Mouse (Mus musculus) G1E (cell line): ENCODE results near the gene Aak1. TPM values are rescaled to one million over a fixed set of nuclear protein-coding genes. Genes with fewer than 3 reads are reported as not detected.

Experiments used
- ATAC-seq: 2 replicates; pipeline ENCODE4 v1.8.0; 2016; ENCODE audit warnings: mild to moderate bottlenecking; ENCODE audit not compliant: insufficient number of reproducible peaks, poor library complexity, low FRiP score, severe bottlenecking; ENCODE audit errors: extremely low read depth
- DNase-seq: peaks from one replicate; pipeline ENCODE4 v3.0.0; 2012; ENCODE audit warnings: low spot score
- H3K27me3 ChIP-seq: 2 replicates; pipeline ENCODE4 v1.6.1; 2012; ENCODE audit warnings: mild to moderate bottlenecking, low read length, inconsistent platforms; ENCODE audit not compliant: insufficient read depth
- H3K36me3 ChIP-seq: replicated peaks from 2 replicates; pipeline ENCODE3; 2012; ENCODE audit warnings: mild to moderate bottlenecking, inconsistent platforms
- H3K4me1 ChIP-seq: 2 replicates; pipeline ENCODE4 v1.6.1; 2012; ENCODE audit warnings: low read depth, low read length, inconsistent platforms, mixed read lengths; ENCODE audit not compliant: insufficient read depth
- H3K4me3 ChIP-seq: 2 replicates; pipeline ENCODE4 v1.5.1; 2012; ENCODE audit warnings: low read depth, mild to moderate bottlenecking, inconsistent platforms, low read length, moderate library complexity, mixed read lengths
- H3K9me3 ChIP-seq: replicated peaks from 2 replicates; pipeline ENCODE4 v1.6.1; 2012; ENCODE audit warnings: inconsistent platforms
- CTCF ChIP-seq: IDR thresholded peaks from 2 replicates; pipeline ENCODE4 v1.5.1; 2012; ENCODE audit warnings: low read depth, low read length, inconsistent platforms, mixed read lengths
- GATA1 ChIP-seq: IDR thresholded peaks from 2 replicates; pipeline ENCODE4 v1.6.1; 2012; ENCODE audit warnings: borderline replicate concordance, low read length, inconsistent platforms, mixed read lengths
- GATA2 ChIP-seq: IDR thresholded peaks from 2 replicates; pipeline ENCODE4 v1.6.1; 2012; ENCODE audit warnings: low read depth, low read length, inconsistent platforms, borderline replicate concordance
- POLR2AphosphoS5 ChIP-seq: IDR thresholded peaks from 2 replicates; pipeline ENCODE4 v1.6.1; 2012; ENCODE audit warnings: low read depth, low read length, inconsistent platforms; ENCODE audit not compliant: insufficient replicate concordance
- TAL1 ChIP-seq: conservative IDR thresholded peaks from 2 replicates; pipeline ENCODE4 v1.6.1; 2012; ENCODE audit warnings: low read depth, low read length, inconsistent platforms, mixed read lengths
- polyA plus RNA-seq: library from polyadenylated mRNA; stranded (reverse); fragments of >175 nt; gene quantifications from 2 replicates; pipeline ENCODE4 v1.2.3, GENCODE M21; 2012
- total RNA-seq, 2 experiments: library from RNA; stranded (forward) in 1 of 2; stranded (reverse) in 1 of 2; fragments of 200-1000 nt in 1 of 2; fragments of >200 nt in 1 of 2; fragmentation: Nextera tagmentation in 1 of 2; gene quantifications; 2 replicates each; pipeline ENCODE4 v1.2.3; 2014 to 2017

Aak1 gene
- total and polyA plus RNA-seq, 3 experiments: 14.6 to 181 (median 41.0) TPM

DNA sequence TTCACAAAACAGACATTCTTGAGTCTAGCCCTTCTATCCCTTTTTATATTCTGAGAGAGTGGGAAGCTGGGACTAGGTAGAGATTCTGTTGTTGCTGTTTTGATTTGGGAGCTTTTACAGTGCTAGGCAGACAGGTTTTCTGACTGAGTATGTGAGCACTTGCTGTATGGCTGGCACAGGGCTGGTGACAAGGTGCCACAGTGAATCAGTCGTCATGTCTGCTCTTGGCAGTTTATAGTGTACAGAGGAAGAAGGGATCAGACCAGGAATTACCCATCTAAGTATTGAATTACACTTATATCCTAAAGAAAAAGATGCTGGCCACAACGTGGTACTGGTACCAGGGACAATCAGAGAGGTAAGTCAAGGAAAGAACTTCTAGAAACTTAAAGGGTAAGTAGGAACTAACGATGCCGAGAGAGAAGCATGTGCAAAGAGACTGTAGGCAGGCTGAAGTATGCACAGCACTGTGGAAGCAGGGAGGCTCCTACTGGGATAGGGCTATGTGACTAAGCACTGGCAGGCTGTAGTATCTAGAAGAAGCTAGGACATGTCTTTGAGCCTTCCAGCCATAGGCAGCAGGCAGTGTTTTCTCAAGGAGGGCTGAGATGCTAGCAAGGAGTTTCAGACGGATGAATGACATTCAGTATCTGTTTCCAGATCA, 67.0 kb downstream of the Aak1 start:
- no peak for TF ChIP-seq GATA1
- no peak for TF ChIP-seq GATA2
- no peak for TF ChIP-seq POLR2AphosphoS5
- no peak for TF ChIP-seq TAL1
- no peak for TF ChIP-seq CTCF
- DNase-seq: no peak
- Histone ChIP-seq H3K4me1 (peaks cover 7% of the 10 kb centered on the region; the same call in 1 of the 2 replicates), H3K27me3 (no peaks in the 10 kb centered on the region), H3K4me3 (no peak overlapping the region), H3K9me3 (no peaks in the 10 kb centered on the region), H3K36me3 (peaks cover 60% of the 10 kb centered on the region)
- ATAC-seq: no peak

DNA sequence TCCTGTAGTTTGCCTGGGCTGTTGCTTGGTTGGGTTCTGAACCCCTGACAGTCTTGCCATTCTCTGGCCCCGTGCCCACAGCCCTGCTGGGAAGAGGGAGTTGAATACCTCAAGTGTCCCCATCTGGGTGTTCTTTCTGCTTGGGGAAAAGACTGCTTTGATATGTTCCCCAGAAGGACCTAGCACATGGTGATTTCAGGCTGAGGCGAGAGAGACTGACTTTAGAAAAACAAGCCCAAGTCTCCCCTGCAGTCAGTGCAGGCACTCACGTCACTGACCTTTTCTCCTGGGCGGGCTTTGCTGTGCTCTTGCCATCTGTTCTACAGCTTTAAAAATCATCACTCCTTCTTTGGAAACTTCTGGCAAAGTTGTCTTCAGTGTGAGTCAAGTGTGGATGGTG, 67.9 kb downstream of the Aak1 start:
- Histone ChIP-seq H3K4me1 (peaks cover 7% of the 10 kb centered on the region; the same call in 1 of the 2 replicates), H3K4me3 (no peak overlapping the region), H3K36me3 (peaks cover 60% of the 10 kb centered on the region), H3K9me3 (no peaks in the 10 kb centered on the region), H3K27me3 (no peaks in the 10 kb centered on the region)
- no peak for ATAC-seq
- no peak for DNase-seq
- TF ChIP-seq CTCF: no peak
- no peak for TF ChIP-seq POLR2AphosphoS5
- TF ChIP-seq GATA1: no peak
- no peak for TF ChIP-seq GATA2
- no peak for TF ChIP-seq TAL1

DNA sequence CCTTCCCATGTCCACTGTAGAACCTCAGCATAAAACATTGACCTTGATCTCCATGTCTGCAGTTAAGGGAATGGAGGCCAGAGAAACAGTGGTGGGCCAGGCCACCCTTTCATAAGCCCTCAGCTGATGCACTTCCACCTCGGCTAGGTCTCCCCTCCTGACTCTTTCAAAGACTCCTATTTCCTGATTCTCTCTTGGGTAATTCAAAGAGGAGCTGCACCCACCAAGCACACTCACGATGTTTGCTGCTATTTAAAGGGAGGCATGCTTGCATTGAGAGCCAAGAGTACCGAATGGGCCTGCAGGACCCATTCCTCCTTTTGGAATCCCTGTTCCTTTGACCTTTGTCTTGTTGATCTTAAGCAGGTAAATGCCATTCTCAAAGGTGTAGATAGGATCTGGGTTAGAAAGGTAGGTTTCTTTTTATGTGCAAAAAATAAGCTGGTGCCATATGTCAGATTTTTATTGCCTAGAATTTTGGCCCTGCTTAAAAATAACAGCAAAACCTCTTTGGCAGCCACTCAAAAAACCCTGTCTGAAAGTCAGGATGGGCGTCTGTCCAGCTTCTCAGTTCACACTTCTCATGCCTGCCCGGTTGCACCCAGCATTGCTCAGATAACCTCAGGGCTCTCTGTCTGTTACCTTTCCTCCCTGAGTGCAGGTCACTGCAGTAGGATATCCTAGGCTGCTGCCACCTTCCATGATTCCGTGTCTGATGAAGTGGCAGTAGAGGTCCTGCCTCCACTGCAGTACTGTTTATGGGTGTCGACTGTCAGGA, 68.9 kb downstream of the Aak1 start:
- H3K9me3 ChIP-seq: no peaks in the 10 kb centered on the region
- H3K4me3 ChIP-seq: no peak overlapping the region
- ATAC-seq (no peak), DNase-seq (no peak)
- peaks cover 56% of the 10 kb centered on the region for H3K36me3 ChIP-seq
- H3K4me1 ChIP-seq: peaks cover 4% of the 10 kb centered on the region; the same call in 1 of the 2 replicates
- H3K27me3 ChIP-seq: no peaks in the 10 kb centered on the region
- TF ChIP-seq GATA1 (no peak), GATA2 (no peak), POLR2AphosphoS5 (no peak), TAL1 (no peak), CTCF (no peak)

DNA sequence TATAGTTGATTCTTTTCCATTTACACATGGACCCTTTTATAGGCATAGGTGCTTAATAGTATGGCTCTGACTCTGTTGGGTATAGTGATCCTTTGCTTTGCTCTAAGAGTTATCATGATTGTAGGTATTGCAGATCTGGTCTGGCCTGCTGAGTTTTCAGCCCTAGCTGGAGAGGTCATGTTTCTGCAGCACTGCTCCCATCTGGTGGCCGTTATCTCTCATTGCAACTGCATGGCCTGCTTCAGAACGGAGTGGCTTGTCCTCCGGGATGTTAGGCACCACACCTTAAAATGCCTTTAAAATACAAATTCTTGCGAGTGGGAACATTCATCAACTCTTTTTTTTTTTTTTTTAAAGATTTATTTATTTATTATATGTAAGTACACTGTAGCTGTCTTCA, 72.6 kb downstream of the Aak1 start:
- no peak overlapping the region for H3K4me3 ChIP-seq
- H3K27me3 ChIP-seq: no peaks in the 10 kb centered on the region
- TF ChIP-seq POLR2AphosphoS5 (no peak), CTCF (peak; percentile 69), TAL1 (no peak), GATA1 (no peak)
- peaks cover 57% of the 10 kb centered on the region for H3K36me3 ChIP-seq
- no peaks in the 10 kb centered on the region; the same call in 1 of the 2 replicates for H3K4me1 ChIP-seq
- DNase-seq: peak; percentile 56
- ATAC-seq: no peak
- H3K9me3 ChIP-seq: no peaks in the 10 kb centered on the region

DNA sequence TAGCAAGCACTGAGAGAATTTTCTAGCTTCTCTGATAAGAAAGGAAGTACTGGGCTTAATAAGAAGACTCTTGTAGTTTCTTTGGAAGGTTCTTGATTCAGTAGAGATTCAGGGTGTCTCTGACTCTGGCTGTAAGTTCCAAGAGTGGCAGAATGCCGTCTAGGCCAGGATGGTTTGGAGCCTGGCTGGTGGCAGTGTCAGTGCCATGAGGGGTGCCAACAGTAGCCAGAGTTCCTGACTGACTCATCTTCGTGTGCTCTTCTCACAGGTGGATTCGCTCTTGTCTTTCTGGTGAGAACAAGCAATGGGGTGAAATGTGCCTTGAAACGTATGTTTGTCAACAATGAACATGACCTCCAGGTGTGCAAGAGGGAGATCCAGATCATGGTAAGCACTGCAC, 75.4 kb downstream of the Aak1 start:
- Histone ChIP-seq H3K4me3 (no peak overlapping the region), H3K36me3 (peaks cover 63% of the 10 kb centered on the region), H3K4me1 (peaks cover 2% of the 10 kb centered on the region; the same call in 1 of the 2 replicates), H3K27me3 (no peaks in the 10 kb centered on the region), H3K9me3 (no peaks in the 10 kb centered on the region)
- TF ChIP-seq GATA1 (no peak), CTCF (no peak), POLR2AphosphoS5 (no peak), GATA2 (no peak), TAL1 (no peak)
- DNase-seq (no peak), ATAC-seq (no peak)

DNA sequence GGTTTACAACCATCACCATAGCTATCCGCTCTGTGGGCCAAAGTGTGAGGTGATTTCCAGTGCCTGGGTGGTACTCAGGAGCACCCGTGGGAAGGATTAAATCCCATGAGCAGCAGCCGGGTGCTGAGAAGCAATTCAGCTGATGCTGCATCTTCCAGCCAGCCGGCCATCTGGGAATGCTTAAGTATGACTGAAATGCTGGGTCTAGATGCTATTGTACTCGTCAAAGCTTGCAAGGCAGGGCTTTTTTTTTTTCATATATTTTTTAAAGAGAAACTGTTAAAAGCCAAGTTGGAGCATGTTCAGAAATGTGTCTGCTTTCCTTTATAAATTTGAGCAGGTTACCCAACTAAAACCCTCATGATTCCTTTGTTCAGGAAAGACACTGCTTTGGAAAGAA, 85.2 kb downstream of the Aak1 start:
- Histone ChIP-seq H3K4me3 (no peak overlapping the region), H3K4me1 (0 out of 2 replicates have a peak, but pooled peaks cover 3% of the 10 kb centered on the region), H3K36me3 (peaks cover 81% of the 10 kb centered on the region), H3K9me3 (no peaks in the 10 kb centered on the region), H3K27me3 (no peaks in the 10 kb centered on the region)
- ATAC-seq (no peak), DNase-seq (no peak)
- TF ChIP-seq CTCF (no peak), GATA1 (no peak), POLR2AphosphoS5 (no peak), TAL1 (no peak), GATA2 (no peak)
